Mouse (Mus musculus) layer of hippocampus, adult 11-12 months (tissue): ENCODE measurements around the gene Myl3.

Source experiments
- DNase-seq: peaks from one replicate; pipeline ENCODE4 v3.0.0; 2022; ENCODE audit warnings: low spot score

Gene Myl3

DNA sequence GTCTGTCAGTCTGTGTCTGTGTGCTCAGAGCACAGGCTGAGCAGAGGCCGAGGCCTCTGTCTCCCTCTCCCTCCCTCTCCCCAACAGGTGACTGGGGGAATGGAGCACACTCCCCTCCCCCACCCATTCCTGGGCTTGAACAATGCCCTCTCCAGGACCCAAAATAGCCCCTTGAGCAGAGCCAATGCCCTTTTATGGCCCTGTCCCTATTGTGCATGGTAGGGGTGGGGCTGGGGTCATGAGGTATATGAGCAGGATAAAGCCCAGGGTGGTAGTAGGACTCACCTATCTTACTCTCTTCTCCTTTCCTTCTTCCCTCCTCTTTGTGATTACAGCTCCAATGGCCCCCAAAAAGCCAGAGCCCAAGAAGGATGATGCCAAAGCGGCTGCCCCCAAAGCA lies 21.7 kb downstream of the Myl3 start:
- no peak for DNase-seq

DNA sequence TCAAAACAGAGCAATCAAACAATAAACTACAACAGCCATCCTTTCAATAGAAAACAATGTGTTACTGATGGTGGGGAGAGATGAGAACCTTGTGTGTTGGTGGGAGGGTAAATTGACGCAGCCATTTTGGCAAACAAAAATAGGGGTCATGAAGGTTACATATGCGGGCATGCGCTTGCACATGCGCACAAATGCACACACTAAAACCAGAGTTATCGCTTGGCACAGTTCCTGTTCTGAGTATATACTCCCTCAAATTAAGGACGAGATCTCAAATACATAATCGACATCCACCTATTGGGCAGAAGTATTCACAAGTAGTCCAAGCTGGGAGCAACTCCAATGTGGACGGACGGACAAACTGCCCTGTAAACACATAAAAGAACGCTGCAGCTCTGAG lies 30.7 kb downstream of the Myl3 start:
- DNase-seq = no peak

DNA sequence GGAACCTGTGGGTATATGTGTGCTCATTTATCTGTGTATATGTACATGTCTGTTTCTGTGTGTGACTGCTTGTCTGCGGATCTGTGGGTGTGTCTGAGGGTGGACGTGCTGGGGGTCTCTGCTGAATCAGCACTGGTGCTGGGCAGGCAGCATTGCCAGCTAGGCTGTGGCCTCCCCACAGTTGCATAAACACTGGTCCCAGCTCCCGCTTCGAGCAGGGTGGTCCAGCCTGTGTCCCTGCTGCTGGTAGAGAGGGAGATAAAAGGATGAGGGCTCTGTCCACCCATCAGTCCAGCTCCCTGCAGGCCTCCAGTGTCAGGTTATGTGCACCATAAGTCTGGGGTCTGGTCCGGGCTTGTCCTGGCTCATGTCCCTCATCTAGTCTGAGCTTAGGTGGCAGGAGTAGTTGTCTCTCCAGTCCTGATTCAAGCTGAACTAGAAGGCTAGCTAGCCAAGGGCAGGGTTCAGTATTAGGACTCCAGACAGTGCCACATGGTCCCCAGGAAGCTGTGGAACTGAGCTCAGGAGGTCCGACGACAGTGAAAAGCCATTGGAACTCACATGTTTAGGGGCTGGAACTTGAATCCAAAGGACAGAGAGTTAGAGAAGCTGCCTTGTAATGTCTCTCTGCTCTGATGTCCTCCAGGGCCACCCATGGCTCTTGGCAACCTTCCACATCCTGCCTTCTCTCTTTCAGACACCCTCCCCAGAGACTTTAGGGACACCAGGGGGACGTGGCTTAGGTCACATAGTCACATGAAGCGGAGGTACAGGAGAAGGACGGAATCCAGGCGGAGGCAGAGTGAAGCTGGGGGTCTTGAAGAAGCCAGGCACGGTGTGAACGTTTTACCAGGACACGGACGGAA lies 33.0 kb downstream of the Myl3 start:
- DNase-seq = no peak

DNA sequence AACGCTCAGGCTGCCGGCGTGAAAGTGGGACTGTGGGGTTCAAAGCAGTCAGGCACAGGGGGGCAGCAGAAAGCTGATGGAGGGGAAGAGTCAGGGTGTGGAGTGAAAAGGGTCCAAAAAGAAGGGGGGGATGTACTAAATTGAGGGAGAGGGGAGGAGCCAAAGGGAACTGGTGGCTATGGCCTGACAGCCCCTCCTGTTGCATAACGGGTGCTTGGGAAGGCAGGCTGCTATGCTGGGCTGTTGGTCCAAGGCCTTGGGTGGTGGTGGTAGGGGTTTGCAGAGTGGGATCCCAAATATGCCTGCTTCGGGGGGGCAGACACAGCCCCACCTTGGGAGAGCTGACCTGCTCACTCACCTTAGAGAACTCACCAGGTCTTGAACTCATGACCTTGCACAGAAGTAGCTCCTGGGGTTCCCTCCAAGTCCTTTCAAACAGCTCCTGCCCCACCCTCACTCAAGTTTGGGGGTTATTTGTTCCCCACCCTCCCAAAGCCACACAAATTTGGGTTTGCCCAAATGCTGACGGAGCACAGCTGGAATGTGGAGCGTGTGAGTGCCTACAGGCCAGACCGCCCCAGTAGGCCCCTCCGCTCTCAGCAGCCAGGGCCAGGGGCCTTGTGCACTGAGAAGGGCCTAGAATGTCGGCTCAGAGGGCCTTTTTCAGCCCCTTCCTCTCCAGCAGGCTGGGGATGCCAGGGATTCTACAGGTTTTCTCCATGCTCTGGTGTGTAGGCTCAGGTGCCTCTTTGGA lies 33.8 kb downstream of the Myl3 start:
- DNase-seq = no peak

DNA sequence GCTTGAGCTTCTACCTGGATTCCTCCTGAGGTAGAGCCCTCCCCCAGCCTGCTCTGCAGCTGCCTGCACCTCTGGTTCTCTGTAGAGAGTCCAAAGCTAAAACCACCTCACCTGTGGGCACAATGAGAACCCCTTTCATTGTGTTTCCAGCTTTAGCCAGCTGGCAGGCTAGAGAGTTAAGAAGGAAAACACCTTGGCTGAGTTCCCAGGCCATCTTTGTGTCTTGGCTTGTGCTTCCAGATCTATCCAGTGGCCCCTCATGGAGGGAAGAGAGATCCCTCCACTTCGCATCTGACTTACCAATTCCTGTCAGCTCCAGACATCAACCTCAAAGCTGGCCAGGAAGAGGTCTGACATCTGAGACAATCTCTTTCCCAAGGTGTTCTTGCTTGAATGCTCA lies 36.4 kb downstream of the Myl3 start:
- no peak for DNase-seq

DNA sequence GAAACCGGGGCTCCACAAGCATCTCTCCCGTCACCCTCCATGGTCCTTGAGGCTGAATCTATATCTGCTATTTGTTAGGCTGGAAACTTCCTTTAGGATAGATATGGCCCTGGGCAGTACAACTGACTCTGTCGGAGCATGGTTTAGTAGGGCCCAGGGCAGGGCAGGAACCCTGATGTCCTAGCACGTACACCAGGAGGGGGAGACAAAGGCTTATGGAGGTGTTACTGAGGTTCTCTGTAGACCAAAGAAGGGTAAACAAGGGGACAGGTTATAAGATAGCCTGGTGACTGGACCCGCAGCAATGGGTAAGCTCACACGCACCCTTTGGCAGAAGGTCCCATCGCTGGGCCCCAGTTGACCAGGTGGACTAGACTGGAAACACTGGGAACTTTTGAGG lies 36.9 kb downstream of the Myl3 start:
- DNase-seq = no peak

DNA sequence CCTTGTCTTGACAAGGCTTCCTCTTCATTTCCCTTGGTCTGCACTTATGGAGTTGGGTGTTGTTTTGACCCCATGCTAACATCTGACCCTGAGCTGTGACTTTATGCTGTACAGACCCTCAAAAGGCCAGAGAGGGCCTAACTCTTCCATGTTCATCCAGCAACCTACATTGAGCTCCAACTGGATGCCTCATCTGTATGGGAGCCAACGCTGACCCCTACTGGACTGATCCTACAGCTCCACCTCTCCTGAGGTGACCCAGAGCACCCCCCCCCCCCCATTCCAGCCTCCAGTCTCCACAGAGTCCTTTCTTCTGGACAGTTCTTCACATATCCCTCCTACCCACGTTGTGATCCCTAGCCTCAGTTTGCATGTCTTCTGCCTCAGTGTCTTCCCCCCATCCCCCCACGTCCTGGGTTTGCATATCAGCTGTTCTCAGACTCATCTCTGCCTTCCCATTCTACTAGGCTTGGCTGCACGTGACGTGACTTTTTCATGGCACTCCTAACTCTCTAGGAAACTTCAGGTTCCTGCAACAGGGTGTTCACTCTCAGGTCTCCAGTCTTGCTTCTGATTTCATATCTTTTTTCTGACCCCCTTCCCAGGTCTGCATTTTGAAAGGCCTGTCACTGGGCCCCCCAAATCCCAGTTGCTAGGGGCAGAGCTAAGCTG lies 37.7 kb downstream of the Myl3 start:
- DNase-seq = no peak

DNA sequence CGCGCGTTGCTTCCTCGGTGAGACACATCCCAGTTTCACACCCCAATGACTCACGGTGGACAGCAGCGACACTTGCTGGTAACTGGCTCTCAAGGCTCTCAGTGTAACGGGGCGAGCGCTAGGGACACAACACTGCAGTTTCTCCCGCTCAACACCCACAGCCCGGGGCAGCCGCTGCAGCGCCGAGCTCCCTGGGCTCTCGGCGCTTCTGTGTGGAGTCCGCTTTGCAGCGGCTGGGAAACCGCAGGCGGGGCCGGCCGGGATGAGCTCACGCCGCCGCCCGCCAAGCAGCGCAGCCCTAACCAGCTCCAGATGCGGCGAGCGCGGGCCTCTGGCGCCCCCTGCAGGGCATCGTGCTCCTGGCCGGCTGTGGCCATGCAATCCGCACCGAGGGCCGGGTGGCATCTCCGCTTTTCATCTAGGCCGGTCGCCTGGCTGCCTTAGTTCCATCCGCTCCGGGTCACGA lies 39.6 kb downstream of the Myl3 start:
- peak; percentile 94 for DNase-seq

DNA sequence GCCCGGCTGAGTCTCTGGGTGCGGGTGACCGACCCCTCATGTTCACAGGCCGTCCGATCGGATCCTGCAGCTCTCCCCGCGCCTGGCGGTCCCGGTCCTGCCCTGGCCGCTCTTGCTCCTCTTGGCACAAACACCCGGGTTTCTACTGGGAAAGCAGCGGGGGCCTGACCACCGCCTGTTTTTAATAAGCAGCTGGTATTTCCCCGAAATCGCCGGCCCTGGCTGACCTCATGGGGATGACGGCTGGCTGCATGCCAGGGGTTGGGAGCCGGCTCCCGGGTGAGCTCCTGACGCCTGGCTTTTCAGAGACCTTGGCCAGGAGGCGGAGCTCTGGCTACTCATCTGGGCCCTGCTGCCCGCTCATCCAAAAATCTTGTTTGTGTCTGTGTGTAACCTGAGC lies 40.1 kb downstream of the Myl3 start:
- peak; percentile 81 for DNase-seq

DNA sequence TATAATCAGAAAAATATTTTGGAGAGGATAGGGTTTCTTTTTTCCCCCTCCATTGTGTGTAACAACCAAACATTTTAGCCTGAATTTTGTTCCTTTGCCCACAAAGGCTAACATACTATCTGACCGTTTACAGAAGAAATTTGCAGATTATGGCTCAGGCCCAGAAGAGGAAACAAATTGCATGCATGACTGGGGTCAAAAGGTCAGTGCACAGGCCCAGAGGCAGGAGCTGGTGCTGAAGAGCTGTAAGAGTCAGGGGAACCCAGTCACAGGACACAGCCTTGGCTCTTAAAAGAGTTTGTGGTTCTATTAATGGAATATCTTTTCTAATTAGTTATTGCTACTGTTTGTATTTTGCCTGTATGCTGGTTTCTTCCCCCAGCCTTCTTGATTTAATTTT lies 42.0 kb downstream of the Myl3 start:
- DNase-seq = no peak

DNA sequence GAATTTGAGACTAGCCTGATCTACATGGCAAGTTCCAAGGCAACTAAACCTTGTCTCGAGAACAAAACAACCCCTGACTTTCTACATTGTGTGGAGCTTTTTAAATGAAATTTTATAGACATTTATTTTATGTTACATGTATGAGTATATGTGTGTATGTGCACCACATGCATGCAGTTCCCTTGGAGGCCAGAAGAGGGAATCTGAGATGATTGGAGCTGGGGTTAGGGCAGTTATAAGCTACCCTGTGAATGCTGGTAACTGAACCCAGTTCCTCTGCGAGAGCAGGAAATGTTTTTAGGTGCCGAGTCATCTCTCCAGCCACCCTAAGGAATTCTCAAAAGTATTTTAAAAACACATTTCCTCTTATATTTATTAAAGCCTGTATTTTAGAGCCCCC lies 46.5 kb downstream of the Myl3 start:
- no peak for DNase-seq

DNA sequence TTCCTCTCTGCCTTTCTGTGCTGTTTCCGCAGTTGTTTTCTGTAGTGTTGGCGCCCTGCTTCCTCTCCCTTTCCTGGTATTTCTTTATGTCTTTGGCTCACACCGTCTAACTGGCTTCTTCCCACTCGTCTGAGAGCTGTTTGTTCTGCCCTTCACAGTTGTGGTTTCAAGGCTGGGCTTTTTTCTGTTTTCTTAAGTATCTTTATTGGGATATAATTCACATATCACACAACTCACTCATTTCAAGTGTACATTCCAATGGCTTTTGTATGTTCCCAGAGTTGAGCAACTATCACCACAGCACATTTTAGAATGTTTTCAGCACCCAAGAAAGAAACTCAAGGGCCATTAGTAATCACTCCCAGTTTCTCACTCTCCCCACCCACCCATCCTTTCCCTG lies 48.8 kb downstream of the Myl3 start:
- DNase-seq = no peak

DNA sequence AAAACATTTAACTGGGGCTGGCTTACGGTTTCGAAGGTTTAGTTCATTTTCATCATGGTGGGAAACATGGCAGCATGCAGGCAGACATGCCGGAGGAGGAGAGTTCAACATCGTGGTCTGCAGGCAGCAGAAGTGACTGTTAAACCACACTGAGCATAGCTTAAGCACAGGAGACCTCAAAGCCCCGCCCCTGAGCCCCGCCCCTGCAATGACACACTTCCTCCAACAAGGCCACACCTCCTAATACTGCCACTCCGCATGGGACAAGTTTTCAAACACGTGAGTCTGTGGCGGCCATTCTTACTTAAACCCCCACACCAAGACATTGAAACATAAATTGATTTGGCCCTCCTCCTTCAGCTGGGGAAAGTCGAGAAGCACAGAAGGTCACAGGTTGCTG lies 55.4 kb downstream of the Myl3 start:
- DNase-seq = no peak

DNA sequence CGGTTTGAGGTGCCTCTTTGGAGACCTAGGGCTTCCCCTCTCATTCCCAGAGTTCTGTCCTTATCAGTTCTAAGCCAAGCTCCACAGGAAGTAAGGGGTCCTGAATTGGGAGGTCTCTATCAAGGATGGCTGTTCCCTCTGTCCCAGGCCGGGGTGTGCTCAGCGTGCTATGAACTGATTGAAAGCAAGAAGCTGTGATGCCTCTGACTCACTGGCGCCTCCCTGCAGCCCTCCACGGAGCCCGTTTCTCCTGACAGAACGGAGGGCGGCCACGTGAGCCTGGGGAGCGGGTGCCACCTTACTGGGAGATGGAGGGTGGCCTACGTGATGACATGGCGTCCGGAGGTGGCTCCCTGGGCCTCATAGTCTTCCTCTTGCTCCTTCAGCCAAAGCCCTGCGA lies 56.2 kb downstream of the Myl3 start, which contains the start of gene Prss42:
Prss42 (plus strand) TSS at position 301 of the 400 bp plus-strand sequence.
- no peak for DNase-seq

DNA sequence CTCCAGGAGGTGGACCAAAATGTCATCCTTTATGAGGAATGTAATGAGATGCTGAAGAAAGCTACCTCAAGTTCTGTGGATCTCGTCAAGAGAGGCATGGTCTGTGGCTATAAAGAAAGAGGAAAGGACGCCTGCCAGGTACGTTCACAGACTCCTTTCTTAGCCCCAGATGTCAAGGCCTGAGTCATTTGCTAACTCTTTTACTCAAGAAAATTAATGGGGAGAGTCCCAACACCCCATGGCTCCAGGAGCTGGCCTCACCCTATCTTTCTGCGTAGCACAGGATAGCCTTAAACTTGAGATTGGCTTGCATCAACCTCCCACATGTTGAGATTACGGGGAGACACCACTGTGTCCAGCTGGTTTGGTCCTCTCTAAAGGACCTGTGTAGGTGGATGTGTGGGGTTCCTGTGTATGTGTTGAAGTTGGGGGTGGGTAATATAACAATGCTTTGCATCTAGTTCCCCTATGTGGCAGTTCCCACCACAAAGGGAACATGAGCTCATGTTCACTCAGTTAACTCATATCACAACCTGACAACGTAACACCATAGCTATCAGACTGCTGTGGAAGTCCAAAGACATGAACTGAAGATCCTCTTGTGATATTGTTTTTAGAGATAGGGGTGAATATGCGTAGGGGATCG lies 59.3 kb downstream of the Myl3 start:
- no peak for DNase-seq

DNA sequence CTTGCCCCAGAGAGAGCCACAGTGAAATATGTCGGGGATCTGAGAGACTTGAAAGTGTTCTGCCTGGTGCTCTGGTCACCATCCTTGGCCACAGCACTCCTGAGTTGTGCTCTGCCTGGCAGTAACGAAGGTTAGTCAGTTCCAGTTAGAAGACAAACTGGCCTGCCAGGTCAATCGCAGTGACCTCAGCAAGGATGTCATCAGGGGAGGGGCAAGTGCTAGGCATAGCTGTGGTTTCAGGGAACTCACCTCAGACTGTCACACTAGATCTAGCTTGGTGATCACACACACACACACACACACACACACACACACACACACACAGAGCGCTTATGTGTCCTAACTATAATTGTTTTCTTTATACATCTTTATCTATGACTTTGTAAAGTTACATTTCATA lies 61.6 kb downstream of the Myl3 start:
- no peak for DNase-seq

DNA sequence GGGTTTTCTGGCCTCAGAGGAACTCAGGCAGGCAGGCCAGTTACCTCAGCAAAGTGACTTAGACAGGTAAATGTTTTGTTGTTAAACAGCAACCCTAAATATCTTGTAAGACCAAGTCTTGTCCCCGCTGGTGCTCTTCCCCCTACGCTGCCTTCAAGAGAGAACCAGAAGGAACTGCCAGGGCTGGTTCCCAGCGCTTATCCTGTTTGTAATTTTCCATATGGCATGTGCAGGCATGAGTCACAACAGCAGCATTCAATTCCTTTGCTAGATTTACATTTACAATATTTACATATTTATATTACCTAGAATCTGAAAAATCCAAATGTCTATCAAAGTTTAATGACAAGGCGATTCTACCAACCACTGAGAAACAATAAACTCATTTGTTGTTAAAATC lies 68.4 kb downstream of the Myl3 start:
- DNase-seq = no peak

DNA sequence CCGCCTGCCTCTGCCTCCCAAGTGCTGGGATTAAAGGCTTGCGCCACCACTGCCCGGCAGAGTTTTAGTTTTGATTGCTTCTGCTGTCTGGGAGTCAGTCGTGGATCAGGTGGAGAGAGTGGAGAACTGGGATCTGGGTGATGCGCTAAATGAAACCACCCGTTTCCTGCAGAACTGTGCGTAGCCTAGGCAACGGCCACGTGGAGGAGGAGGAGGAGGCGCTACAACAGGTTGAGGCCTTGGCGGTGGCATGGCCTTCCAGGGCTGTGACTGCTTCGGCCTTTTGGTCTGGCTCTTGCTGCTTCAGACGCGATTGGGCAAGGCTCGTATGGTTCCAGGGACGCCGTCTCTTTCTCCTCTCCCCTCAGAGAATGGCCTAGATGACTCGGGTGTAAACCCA lies 72.1 kb downstream of the Myl3 start, which contains the start of gene Prss44:
Prss44 (plus strand) TSS at position 206 of the 400 bp plus-strand sequence.
- DNase-seq = no peak
